Mouse (Mus musculus) liver (tissue): ENCODE measurements around the gene Atp5mpl.

Experiments used
- DNase-seq: peaks from one replicate; pipeline ENCODE4 v3.0.0-alpha.2; 2020; ENCODE audit warnings: mixed read lengths

Atp5mpl gene

DNA sequence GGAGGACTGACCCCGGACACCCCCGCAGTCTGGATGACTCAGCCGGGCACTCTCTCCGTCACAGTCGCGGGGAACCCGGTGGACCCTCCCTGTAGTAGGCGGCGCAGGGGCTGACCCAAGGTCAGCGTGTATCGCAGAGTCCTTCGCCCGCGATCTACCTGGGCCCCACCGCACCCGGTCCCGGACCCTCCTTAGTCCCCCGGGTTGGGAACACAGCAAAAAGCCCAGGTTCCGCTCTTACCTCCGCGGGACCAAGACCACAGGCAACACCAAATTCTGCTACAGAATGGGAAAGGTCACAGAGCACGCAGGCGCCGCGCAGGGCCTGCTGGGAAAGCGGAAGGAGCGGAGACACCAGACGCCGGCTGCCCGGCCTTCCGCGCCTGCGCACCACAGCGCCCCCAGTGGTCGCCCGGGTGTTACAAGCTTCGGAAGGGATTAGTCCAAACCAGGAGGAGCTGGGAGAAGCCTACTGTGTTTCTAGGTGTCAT, at the start of gene Atp5mpl:
Gene Atp5mpl, minus strand, starts transcription at position 295 of the 491 bp plus-strand sequence.
- DNase-seq = peak; percentile 97

DNA sequence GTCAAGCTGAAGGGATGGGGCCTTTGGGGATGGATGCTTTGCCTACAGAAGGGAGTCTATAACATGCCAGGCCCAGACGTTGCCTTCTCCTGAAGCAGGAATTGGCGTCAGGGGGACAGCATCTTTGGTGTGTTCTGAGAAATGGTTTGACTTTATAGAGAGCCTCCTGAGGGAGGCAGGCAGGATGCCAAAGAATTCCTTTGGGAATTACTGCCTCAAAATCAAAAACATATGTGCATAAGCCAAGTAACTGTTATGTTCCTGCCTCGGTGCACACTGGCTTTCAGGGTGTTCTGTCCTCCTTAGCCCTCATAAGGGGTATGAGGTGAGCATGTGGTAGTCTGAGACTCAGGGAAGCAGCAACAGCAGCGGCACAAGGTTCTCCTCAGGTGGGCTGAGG, 49.6 kb upstream of the Atp5mpl start:
- no peak for DNase-seq

DNA sequence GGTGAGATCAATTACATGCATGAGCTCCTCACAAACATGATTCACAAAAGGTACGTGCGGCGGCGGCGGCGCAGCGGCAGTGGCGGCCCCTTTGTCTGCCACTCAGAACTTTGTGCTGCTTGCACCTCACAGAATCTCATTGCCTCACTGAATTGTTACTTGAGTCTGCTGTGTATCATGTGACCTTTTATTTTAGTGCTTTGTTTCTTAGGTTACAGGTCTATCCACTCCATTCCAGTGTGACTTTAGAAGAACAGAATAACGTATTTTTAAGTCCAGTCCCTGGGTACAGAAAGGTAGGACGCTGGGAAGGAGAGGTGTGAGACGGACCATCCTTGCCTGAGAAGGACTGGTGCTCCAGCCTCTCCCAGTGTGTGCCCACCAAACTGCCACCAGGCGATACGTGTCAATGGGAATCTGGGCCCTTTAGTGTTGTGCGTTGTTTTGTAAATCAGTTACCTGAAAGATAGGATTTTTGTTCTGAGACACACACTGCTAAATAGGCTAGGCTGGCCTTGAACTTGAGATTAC, 46.6 kb upstream of the Atp5mpl start:
- DNase-seq = no peak

DNA sequence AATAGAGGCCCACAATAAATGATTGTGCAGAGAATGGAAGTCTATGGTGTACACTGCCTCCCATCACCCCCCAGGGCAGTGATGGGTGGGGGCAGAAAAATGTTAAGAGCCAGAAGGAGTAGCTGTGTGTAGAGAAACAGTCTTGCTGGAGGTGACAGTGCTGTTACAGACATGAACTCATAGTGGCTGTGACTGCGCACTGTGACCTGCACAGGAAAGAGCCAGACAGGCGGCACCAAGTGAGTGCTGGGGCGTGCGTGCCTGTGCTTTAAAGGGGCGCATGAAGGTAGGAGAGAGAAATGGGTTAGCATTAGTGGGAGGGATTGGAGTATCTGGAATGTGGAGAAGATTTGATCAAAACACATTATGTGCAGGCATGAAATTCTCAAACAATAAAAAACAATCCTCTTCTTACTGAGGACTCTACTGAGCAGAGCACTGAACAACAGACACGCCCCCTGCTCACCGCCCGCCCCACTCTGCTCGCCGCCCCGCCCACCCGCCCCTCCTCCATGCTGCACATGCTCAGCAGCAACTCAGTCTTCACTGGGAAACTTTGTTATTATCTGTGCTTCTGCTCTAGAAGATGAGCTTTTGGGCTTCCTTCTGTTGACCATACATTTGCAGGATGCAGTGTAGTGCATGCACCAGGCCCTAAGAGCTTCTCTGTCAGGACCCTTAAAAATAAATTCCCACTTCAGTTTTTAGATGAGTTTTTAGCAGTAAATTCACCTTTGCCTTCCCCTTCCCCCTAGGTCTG, 45.9 kb upstream of the Atp5mpl start:
- peak; percentile 38 for DNase-seq

DNA sequence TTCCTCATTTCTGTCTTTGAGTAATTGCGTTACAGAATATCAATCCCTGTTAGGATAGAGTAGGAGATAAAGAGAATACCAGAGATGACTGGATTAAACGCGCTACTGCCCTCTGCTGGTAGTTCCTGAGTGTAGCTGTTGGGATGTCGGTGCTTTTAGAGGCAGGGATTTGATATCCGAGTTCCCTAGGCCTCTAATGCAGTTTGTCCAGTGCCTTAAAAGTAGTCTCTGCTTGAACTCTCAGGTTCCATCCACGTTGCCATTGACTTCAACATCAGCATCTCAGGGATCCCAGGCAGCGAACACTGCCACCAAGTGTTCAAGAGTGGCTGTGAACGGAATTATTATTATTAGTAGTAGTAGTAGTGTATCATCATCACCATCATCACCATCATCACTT, 34.4 kb upstream of the Atp5mpl start:
- peak; percentile 69 for DNase-seq

DNA sequence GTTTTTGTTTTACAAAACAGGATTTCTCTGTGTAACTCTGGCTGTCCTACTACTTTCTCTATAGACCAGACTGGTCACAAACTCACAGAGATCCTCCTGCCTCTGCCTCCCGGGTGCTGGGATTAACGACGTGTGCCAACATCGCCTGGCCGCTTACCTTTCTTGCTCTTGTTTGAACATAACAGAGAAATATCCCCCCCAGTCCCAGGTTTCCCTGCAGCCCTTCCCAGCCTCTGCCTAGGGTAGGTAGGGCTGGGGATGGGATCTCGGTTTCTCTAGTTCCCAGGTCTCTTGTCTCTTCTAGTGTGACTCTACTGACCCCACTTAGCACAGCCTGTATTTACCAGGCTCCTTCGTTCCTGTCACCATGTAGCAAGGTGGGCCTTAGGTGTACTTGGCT, 33.0 kb upstream of the Atp5mpl start:
- no peak for DNase-seq

DNA sequence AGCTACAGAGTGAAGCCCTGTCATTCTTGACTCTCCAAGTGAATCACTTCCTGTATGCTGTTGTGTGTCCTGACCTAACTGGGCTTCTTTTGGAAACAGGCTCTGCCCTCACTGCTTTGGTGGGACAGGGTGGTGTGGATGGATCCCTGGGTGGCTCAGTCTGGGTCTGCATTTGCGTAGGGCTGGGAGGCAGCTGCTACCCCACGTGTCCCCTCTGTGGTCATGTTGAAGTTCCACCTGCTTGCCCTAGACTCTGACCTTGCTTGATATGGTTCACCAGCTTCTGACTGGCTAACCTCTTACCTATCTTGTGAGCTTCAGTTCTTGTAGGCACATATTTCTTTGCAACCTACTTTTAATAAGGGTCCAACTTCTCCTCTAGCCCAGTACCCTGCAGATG, 28.4 kb upstream of the Atp5mpl start:
- DNase-seq = no peak

DNA sequence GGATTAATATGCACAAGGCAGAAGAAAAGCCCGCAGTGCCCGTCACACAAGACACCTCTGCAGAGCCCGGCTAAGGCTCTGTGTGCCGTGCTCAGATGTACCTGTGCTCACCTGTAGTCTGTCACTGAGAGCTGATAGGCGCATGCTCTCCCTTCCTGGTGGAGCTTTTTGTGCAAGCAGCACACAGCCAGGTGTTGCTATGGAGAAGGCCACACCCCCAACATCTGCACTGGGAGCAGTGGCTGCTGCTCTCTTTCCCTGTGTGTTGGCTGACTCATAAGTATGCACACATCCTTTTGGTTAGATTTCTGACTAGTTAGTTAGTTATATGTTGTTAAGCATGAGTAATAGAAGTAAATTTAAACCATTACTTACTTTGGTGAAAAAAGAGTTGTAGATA, 25.8 kb upstream of the Atp5mpl start:
- DNase-seq = no peak

DNA sequence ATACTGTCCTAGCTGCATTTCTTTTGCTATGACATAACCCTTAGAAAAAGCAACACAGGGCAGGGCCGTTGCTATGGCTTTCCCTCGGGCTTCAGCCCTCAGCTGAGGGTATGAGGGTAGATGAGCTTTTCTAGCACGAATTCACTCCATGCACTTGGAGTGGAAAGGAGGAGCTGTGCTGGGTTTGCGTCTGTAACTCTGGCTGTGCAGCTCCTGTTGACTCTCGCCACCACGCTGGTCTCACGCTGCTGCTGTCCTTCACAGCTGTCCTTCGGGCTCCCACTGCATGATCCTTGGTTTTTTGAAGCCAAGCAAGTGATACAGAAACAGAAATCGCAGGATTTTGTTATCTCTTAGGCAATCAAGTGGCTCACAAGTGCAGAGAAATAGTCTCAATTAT, 20.0 kb upstream of the Atp5mpl start:
- DNase-seq = no peak

DNA sequence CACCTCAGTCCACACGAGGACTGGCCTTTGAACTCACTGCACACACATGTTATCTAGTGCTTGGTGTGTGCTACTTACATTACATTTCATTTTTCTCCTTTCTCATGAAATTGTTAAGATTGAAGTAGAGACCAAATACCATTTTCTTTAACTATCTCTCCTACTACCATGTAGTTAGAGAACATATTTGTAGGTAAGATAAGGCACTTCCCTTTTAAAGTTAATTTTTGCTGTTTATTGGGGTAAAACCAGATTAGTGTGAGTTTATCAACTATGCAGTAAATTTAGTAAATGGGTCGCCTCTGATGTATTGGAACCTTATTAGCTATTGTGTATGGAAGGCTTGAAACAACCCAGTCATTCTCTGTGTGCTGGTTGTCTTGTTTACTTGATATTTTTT, 16.4 kb upstream of the Atp5mpl start:
- DNase-seq = no peak

DNA sequence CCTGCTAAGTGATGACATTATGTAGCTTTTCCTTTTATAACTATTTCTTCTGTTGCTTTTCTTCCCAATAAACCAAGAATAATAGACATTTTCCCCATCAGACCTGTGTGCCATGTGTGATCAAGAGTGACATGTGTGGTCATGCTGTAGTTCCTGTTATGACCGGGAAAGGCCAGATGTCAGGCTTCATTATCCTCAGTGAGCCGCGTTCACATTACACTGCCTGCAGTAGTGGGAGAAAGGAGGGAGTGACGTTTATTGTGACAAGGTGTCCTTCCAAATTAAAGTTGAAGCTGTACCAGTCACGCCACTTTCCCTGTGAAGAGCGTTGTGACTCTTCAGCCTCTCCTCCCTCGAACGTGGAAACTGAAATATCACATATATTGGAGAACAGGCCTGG, 15.1 kb upstream of the Atp5mpl start:
- no peak for DNase-seq

DNA sequence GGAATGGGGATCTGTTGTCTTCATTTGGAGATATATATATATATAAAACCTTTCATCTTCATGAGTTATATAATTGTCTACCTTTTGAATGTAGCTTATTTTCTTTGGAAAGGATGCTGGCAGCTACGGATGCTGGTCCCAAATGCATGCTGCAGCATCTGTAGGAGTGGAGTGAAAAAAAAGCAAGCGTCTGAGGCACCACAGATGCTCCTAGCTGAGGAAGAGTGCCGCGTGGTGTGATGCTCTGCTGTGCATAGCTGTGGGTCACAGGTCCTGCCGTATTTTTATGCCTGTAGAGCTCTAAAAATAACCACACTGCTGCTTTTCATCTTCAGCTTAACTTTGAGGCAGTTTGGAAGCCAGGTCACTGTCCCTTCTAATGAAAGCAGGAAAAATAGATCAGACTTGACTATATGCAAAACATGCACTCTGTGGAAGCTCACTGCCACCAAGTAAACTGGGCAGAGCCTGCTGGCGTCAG, 14.2 kb upstream of the Atp5mpl start, which contains the start of gene Rd3l:
Gene Rd3l, minus strand, starts transcription at position 431 of the 481 bp plus-strand sequence.
- no peak for DNase-seq

DNA sequence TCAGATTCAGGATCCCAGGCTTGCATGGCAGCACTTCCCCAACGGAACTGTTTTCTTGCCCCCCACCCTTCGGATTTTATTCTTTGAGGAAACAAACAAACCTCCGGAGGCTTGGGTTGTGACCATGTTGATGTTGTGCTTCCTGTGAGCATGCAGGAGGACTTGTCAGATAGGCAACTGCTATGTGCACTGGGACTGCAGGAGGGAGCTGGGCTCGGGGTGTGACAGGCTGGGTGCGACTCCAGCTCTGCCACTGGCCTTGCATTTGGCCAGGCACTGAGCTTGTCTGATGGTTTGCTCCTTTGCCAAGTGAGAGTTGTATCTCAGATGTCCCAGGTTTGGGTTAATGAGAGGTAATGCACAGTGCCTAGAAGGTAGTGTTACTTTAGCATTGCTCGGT, 11.5 kb upstream of the Atp5mpl start:
- DNase-seq = no peak

DNA sequence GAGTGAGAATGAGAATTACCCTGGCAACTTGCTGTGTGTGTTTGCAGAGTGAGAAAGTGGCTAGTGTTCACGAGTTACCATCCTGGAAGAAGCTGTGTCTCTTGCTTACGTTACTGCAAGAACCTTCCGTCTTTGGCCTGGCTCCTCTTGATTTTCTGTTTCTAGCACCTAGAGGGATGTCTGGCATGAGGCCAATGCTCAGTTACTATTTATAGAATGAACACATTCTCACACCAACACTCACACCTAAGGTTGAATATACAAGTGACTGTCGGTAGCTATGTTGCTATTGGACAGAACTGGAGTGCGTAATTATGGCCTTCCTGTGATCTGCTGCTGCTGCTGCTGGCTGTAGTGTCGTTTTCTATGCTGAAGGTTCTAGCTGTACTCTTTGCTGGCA, 10.4 kb upstream of the Atp5mpl start:
- no peak for DNase-seq

DNA sequence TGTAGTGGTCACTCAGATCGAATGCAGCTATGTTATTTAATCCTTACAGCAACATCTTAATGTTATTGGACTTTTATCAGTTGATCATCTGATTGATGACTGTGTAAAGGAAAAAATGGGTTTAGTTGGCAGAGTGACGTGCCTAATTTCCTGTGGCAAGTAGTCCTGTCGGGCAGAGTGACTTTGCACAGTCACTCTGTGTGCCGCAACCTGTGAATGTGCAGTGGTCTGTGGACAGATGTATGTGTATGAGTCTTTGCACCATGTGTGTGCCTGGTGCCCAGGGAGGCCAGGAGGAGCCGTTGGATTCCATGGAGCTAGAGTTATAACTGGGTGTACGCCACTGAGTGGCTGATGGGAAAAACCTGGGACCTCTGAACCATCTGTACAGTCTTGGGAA, 7.8 kb upstream of the Atp5mpl start:
- no peak for DNase-seq

DNA sequence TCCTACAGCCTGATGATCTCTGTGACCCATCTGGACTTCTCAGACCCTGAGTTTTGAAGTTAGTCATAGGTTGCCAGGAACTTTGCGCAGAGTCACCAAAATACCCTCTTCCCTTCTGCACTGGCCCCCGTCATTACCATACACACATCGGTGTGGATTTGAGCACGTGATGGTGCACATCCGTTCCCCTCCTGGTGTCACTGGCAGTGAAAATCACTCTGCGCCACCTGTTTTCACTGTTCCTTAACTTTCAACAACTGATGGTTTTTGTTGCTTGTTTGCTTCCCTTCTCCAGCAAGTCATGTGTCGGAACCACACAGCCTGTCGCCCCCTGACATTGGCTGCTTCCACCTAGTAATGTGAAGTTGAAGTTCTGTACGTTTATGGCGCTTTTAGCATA, 5.7 kb upstream of the Atp5mpl start:
- DNase-seq = no peak

DNA sequence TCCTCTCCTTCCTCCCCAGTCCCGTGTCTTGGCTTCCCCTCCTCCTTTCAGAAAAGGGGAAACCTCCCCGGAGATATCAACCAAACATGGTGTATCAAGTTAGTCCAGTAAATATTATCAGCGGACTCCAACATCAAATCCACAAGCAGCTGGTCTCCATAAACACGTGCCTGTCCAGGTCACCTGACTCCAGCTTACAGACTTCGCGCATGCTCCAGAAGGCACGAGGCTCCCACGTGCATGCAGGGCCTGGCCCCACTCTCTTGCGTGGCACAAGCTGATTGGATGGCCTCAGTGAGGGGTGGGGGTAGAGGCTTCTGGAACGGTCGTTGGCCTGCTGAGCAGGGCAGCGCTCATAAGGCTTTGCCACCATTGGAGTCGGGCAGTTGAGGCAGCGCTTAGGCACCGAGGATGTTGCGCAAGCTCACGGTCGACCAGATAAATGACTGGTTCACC, 4.5 kb upstream of the Atp5mpl start, which contains the start of gene Tdrd9:
Gene Tdrd9, plus strand, starts transcription at position 329 of the 456 bp plus-strand sequence.
- no peak for DNase-seq

DNA sequence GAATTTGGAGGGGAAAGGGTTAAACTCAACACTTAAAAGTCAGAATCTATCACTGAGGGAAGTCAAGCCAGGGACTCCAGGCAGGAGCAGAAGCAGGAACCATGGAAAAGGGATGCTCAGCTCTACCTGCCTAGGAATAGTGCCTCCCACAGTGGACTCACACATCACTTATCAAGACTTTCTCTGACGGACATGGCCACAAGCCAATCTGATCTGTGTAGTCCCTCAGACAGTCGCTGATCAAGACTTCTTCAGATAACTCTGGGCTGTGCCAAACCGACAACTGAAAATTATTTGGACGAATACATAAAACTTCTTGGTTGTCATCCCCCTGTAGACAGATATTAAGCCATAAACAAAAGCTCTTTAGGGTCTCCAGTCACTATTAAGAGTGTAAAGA, 3.3 kb upstream of the Atp5mpl start:
- DNase-seq = no peak

DNA sequence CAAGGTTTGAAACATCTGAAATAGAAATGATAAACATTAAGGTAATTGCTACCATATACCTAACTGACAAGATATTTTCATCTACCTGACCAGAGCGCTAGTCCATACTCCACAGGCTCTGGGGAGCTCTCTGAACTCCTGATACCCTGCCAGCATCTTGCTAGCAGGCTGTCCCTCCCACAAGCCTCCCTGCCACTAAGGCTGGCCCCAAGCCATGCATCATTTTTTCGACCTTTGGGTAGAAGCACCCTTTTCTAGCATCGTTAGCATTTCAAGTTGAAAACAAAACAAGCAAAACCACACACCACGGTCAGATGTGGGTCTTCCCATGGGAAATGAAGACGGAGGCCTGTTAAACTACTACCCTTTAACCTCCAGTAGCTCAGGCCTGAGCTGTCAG, 3.4 kb downstream of the Atp5mpl start:
- no peak for DNase-seq

DNA sequence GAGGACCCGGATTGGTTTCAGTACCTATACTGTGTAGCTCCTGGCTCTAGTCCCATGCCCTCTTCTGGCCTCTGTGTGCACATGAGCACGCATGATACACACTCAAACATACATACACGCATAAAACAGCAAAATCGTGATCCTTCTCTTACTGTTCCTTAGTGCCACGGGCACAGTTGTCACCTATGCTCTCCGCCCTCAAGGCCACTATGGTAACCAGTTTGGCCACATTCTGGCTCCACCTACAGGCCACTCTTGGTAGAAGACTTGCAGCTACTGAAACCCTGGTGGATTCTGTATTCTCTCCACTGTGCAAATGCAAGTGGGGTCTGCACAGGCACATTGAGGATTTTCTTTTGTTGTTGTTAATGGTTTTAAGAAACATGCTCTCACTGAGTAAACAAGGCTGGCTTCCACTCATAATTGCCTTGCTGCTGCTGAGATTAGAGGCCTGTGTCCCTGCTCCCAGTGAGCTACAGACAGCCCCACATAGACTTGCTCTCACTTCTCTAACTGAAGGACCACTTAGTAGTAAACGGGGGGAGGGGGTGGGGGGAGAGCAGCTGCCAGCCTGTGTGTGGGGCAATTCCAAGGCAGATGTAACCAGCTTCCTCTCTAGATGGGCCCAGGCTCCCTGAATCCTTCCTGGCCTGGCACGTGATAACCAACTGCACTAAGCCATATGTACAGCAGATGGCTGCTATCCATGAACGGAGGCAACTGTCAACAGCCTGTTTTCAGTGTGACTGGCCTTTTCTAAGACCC, 8.5 kb downstream of the Atp5mpl start:
- peak; percentile 77 for DNase-seq

DNA sequence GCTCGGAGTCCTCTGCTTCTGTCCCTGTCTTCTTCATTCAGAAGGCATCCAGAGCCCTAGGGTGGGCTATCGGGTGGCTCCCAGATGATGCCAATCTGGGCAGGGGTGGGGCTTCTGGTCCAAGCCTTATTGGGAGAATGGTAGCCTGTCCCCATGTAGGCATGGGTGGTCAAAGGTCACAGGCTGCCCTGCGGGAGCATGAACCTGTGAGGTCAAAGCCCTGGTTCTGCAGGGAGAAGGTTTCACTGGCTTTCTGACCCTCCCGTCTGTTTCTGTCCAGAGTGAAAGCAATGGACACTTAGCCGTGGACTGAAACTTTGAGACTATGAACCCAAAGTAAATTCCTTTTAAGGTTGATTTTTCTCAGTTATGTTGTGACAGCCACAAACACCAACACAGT, 10.6 kb downstream of the Atp5mpl start:
- no peak for DNase-seq

DNA sequence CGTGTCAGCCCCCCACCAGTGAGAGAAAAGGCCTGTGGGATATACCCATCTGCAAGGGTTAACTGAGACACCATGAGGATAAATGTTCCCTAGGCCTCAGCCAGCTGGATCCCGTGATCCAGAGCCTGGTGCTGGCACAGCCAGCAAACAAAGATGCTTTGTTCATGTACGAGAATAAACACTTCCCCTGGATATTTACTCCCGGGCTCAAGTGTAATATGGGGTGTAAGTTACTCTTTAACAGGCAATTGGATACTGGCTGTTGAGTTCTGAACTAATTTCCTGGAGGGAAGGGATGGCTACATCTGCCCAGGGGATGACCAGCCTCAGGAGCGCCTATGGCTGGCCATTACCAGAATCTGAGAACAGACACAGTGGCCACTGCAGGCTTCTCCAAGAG, 15.1 kb downstream of the Atp5mpl start:
- DNase-seq = no peak

DNA sequence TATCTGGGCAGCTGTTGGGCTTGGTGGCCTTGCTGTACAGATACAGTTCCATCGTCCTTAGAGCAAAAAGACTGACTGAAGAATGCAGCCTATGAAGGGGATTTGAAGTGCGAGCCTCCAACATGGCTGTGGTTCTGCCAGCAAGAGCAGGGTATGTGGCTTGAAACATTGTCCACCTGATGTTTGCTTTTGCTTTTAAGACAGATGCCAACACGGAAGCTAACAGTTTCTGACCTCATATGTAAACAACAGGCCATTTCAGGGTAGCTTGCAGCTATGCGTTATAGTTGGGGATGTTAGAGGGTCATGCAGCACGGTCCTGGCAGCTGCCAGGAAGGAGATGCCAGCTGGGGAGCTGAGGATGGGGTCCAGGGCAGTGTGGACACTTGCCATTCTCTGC, 16.3 kb downstream of the Atp5mpl start:
- DNase-seq = no peak

DNA sequence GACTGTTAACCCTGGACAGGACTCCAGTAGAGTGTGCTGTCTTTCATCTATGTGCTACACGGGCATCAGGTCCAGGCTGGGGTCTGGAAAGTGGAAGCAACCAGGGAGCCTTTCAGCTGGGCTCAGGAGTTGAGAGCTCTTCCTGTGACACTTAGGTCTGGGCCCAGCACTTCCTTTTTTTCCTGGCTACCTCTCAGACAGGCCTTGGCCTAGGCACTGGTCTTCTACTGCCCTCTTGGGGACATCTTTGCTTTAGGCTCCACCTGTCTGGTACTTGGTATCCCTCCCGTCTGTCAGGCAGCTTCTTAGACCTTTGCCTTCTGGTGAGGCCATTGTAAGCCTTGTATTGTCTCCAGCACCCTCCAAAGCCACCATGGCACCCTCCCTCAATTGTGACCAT, 20.1 kb downstream of the Atp5mpl start:
- peak; percentile 64 for DNase-seq
